Mouse (Mus musculus) bone marrow, adult 2 months (tissue): Measurements from ENCODE around the gene Suclg2.

Experiments used
- CTCF ChIP-seq: fragments of 200-500 bp; IDR thresholded peaks from 2 replicates; pipeline ENCODE4 v1.5.1; 2011; ENCODE audit warnings: low read length, control low read depth; ENCODE audit not compliant: control insufficient read depth, insufficient read depth
- POLR2A ChIP-seq: fragments of 200-500 bp; IDR thresholded peaks from 2 replicates; pipeline ENCODE4 v1.6.1; 2011; ENCODE audit warnings: low read depth, mild to moderate bottlenecking, control low read depth, low read length, borderline replicate concordance; ENCODE audit not compliant: control insufficient read depth

- TF ChIP-seq CTCF = no peak
- TF ChIP-seq POLR2A = no peak
Measured at GRCm38 (mm10) chr6:95716476-95716875, 2.1 kb downstream of the Suclg2 start.
